Mouse (Mus musculus) thymus, adult 2 months (tissue): ENCODE results near the gene Cstf3.

Source experiments
- CTCF ChIP-seq: fragments of 200-500 bp; IDR thresholded peaks from 2 replicates; pipeline ENCODE4 v1.5.1; 2012; ENCODE audit warnings: mild to moderate bottlenecking, control low read depth, low read length, moderate library complexity, borderline replicate concordance; ENCODE audit not compliant: control insufficient read depth, poor library complexity, insufficient read depth; ENCODE audit errors: extremely low read depth
- POLR2A ChIP-seq: fragments of 200-500 bp; IDR thresholded peaks from 2 replicates; pipeline ENCODE4 v1.6.1; 2012; ENCODE audit warnings: mild to moderate bottlenecking, low read length, control low read depth, moderate library complexity; ENCODE audit not compliant: control insufficient read depth, poor library complexity, insufficient read depth; ENCODE audit errors: extremely low read depth

DNA sequence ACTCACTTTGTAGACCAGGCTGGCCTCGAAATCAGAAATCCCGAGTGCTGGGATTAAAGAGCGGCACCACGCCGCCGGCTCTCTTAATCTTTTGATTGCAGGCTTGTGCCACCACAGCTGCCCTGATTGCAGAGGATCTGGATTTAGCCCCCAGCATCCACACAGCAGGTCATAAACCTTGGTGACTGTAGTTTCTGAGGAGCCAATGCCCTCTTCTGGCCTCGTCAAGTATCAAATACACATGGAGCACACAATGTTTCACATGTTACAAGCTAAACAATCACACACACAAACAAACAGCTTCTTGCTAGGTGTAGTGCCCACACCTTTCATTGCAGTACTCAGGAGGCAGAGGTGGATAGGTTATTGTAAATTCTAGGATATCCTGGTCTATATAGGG is 6.1 kb upstream of the Cstf3 start:
- TF ChIP-seq CTCF (no peak), POLR2A (no peak)
